16 mouse cellular contexts compared by ENCODE assay signal in the genomic region with DNA sequence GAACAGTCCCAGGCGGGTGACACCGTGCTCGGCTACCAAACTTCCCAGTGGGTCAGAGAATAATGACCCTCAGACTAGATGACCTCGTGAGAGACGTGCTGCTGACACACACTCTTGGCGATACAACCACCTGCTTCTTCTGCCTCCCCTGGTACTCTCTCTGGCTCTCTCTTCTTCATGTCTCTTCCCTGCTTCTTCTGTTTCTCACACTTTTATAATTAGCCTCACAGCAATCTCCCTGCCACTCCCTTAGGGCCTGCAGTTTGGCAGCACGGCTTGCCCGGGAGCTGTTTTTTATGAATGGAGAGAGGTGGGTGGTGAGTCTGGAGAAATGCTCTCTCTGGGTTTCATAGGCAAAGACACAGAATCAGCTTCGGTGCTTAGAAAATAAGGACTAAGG. TPM values are rescaled to one million over a fixed set of nuclear protein-coding genes. Genes with fewer than 3 reads are reported as not detected.
DNase-seq lines count a peak whose midpoint lies in the region; ATAC-seq and TF ChIP-seq lines count a peak whose summit lies in the region.
"Had no signal": no experiment of that assay in that cellular context is flagged by ENCODE, and none has a peak within 500 bp of the region (broad histone marks: within the 10 kb centered on the region; RNA-seq: fewer than 3 reads in every experiment).

No protein-coding gene starts in this region.

- H3K4me3 ChIP-seq in heart, embryonic 15.5 days = peak overlapping the region; percentile 46
- no peak overlapping the region for H3K4me3 ChIP-seq in lung, postnatal 0 days (ENCODE audit: low read depth, low read length)
- H3K4me3 ChIP-seq: stomach, embryonic 15.5 days had no signal

- peak; percentile 17 to 68 for DNase-seq in frontal cortex, adult 2 months (ENCODE audit: extremely low spot score in 1 of 2, low spot score in 1 of 2)
- no peak for DNase-seq in frontal cortex, postnatal 25 days (ENCODE audit: low spot score in 2 of 2)
- DNase-seq in heart, adult 18-20 months = no peak
- DNase-seq in frontal cortex, postnatal 36 days (ENCODE audit: low spot score in 2 of 2) = peak; percentile 54 to 64
- DNase-seq in right cerebral cortex, adult 2 months (ENCODE audit: low spot score in 2 of 2) = peak; percentile 27 to 65
- no peak for DNase-seq in layer of hippocampus, postnatal 25 days (ENCODE audit: extremely low spot score in 1 of 2, low spot score in 1 of 2)
- DNase-seq in lung, postnatal 0 days (ENCODE audit: low spot score) = no peak
- DNase-seq: adrenal gland, adult 2 months; cerebellum, postnatal 14 days; kidney, adult 18-20 months; lung, postnatal 14 days had no signal

- no peaks in the 10 kb centered on the region for H3K9me3 ChIP-seq in heart, embryonic 15.5 days (replicated peaks)
- no peaks in the 10 kb centered on the region for H3K9me3 ChIP-seq in lung, postnatal 0 days (ENCODE audit: low read length)
- H3K9me3 ChIP-seq: stomach, embryonic 15.5 days had no signal

- no peak for TF ChIP-seq CTCF in lung, postnatal 0 days (IDR thresholded peaks at IDR 0.05)

- H3K4me2 ChIP-seq in heart, embryonic 15.5 days = peak overlapping the region; percentile 62
- no peak overlapping the region for H3K4me2 ChIP-seq in lung, postnatal 0 days (replicated peaks; ENCODE audit: low read depth, low read length)
- H3K4me2 ChIP-seq: midbrain, embryonic 11.5 days; stomach, embryonic 15.5 days had no signal

- WGBS in heart, embryonic 15.5 days = 53% methylated on average over 9 of the region's 9 CpGs
- WGBS in lung, postnatal 0 days = 70% methylated on average over 9 of the region's 9 CpGs

- H3K9ac ChIP-seq in heart, embryonic 15.5 days = peak overlapping the region; percentile 35; the same call in 1 of the 2 replicates
- H3K9ac ChIP-seq in lung, postnatal 0 days (replicated peaks; ENCODE audit: low read depth) = no peak overlapping the region
- H3K9ac ChIP-seq: liver, embryonic 14.5 days; stomach, embryonic 15.5 days had no signal

- ATAC-seq in heart, embryonic 15.5 days (replicated peaks; ENCODE audit: insufficient number of reproducible peaks, insufficient read depth, low FRiP score, low read depth) = no peak; the same call in 1 of the 2 replicates
- no peak for ATAC-seq in lung, postnatal 0 days
- ATAC-seq: hindbrain, embryonic 16.5 days had no signal

- peak overlapping the region; percentile 69 for H3K27ac ChIP-seq in heart, embryonic 15.5 days
- no peak overlapping the region for H3K27ac ChIP-seq in lung, postnatal 0 days (ENCODE audit: low read length)
- H3K27ac ChIP-seq: liver, embryonic 14.5 days; stomach, embryonic 15.5 days had no signal

- TF ChIP-seq EP300 in lung, postnatal 0 days (IDR thresholded peaks at IDR 0.05) = no peak

- no peaks in the 10 kb centered on the region for H3K27me3 ChIP-seq in heart, embryonic 15.5 days
- H3K27me3 ChIP-seq in lung, postnatal 0 days (replicated peaks; ENCODE audit: insufficient read depth, low read length) = no peaks in the 10 kb centered on the region
- H3K27me3 ChIP-seq: stomach, embryonic 15.5 days had no signal

- no peaks in the 10 kb centered on the region for H3K36me3 ChIP-seq in heart, embryonic 15.5 days
- H3K36me3 ChIP-seq in lung, postnatal 0 days (ENCODE audit: insufficient read depth, low read length) = no peaks in the 10 kb centered on the region
- H3K36me3 ChIP-seq: stomach, embryonic 15.5 days had no signal

- H3K4me1 ChIP-seq in heart, embryonic 15.5 days (replicated peaks) = peaks cover 38% of the 10 kb centered on the region
- H3K4me1 ChIP-seq in lung, postnatal 0 days (ENCODE audit: insufficient read depth, low read depth, low read length) = no peaks in the 10 kb centered on the region

RNA-seq across cellular contexts. Expression of a gene that starts 15.3 kb away (rescaled TPM):
- polyA plus RNA-seq in frontal cortex, adult 2 months (2012; rRNA removed) = 1.1 and 1.2 TPM in 2 replicates
- polyA plus RNA-seq in heart, embryonic 15.5 days (2015; fragmentation: Nextera tagmentation; extraction: Ambion mirVana) = 11.1 and 13.5 TPM in 2 replicates
- total RNA-seq in heart, adult 18-20 months (2021) = 10 to 100 TPM in 1 of 2 experiments, 1 to 10 TPM in 1; 7.7 to 12.5 TPM
- total RNA-seq in layer of hippocampus, postnatal 25 days (2021) = under 1 TPM; 0.54 to 0.75 TPM
- polyA plus RNA-seq in lung, postnatal 0 days (2015; fragmentation: Nextera tagmentation; extraction: Ambion mirVana) = 1.1 and 1.4 TPM in 2 replicates
- total RNA-seq: adrenal gland, adult 2 months had no signal

Comparison
In these comparisons a context has a peak if more than half of its experiments do, and no peak if none do; other contexts are left out.
1. DNase-seq: peak in frontal cortex, adult 2 months (2 of 2), frontal cortex, postnatal 36 days (2 of 2) and right cerebral cortex, adult 2 months (2 of 2); none in frontal cortex, postnatal 25 days (0 of 2), heart, adult 18-20 months (0 of 2), layer of hippocampus, postnatal 25 days (0 of 2) and lung, postnatal 0 days (single experiment).